Mouse (Mus musculus): ENCODE measurements around the gene Aff2. TPM values are rescaled to one million over a fixed set of nuclear protein-coding genes. Genes with fewer than 3 reads are reported as not detected.

The Aff2 gene
- polyA plus RNA-seq, 1 experiment from 2014 or later, result 16.0 TPM

DNA sequence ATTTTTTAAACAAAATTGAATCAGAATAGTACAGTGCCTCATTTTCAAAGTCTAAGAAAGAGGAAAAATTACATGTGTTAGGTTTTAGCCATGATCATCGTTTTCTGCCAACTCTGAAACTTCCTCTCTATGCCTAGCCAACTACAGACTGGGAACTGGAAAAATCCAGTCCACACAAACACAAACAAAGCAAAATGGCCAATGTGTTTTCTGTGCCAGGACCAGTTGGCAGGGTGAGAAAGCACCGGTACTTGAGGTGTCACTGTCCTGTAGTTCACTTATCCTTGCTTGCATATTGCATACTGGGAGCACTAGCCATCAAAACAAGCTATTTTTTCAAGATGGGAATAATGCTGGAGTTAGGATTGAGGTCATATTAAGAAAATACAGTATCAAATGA lies 100.8 kb downstream of the Aff2 start:
- Histone ChIP-seq H3K4me3 (replicated peaks) (no peak overlapping the region), H3K27me3 (no peaks in the 10 kb centered on the region), H3K27ac (no peak overlapping the region), H3K4me1 (replicated peaks) (no peaks in the 10 kb centered on the region), H3K9me3 (no peaks in the 10 kb centered on the region), H3K36me3 (no peaks in the 10 kb centered on the region), H3K4me2 (replicated peaks) (no peak overlapping the region), H3K9ac (replicated peaks) (no peak overlapping the region)
- WGBS, result 82% methylated on average over 2 of the region's 2 CpGs
- ATAC-seq, result no peak

DNA sequence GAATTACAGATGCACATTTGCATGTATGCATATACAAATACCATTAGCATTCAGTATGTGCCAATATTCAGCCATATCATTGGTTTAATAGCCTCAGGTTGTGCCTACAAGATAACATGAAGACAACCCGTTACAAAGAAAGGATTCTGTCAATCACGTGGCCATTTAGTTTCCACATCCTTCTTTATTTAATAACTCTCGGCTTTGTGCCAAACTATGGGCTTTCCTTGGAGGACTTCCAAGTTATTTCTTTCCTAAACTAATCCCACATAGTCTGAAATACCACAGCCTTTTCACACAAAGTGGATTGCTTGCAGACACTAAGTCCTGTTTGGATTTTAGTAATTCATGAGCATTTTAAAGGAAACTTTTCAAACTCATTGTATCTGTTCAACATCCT lies 142.0 kb downstream of the Aff2 start:
- no peak overlapping the region for H3K27ac ChIP-seq
- 70% methylated on average over 3 of the region's 3 CpGs for WGBS
- H3K27me3 ChIP-seq, result no peaks in the 10 kb centered on the region
- no peak overlapping the region for H3K9ac ChIP-seq (replicated peaks)
- H3K36me3 ChIP-seq, result no peaks in the 10 kb centered on the region
- no peaks in the 10 kb centered on the region for H3K9me3 ChIP-seq
- no peak overlapping the region for H3K4me2 ChIP-seq (replicated peaks)
- no peak for ATAC-seq
- H3K4me3 ChIP-seq (replicated peaks), result no peak overlapping the region
- H3K4me1 ChIP-seq (replicated peaks), result no peaks in the 10 kb centered on the region

DNA sequence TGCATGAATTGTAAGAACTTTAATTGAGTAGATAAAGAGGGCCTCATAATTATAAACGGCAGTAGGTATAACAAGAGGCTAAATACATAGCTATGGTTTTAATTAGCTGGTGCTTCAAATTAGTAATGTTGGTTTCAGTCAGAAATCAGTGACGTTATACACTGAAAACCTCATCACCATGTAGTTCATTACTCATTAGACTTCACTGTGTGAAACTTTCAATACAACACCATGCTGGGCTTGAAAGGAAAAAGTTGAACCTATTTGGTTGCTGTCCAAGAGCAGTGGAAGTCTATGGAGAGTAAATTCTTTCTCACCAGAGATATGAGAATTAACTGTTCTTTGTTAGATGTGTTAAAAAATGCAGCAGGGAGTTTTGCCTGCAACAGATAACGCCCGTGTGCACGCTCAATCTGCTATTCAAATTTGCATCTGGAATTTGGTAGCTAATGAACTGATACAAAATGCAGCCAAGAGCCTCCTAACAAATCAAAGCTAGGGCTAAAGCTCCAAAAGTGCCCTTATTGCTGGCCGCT lies 158.0 kb downstream of the Aff2 start:
- Histone ChIP-seq H3K9me3 (no peaks in the 10 kb centered on the region), H3K27ac (no peak overlapping the region), H3K27me3 (no peaks in the 10 kb centered on the region), H3K36me3 (no peaks in the 10 kb centered on the region), H3K4me3 (replicated peaks) (no peak overlapping the region), H3K4me1 (replicated peaks) (no peaks in the 10 kb centered on the region), H3K4me2 (replicated peaks) (no peak overlapping the region), H3K9ac (replicated peaks) (no peak overlapping the region)
- 64% methylated on average over 6 of the region's 6 CpGs for WGBS
- ATAC-seq, result no peak

DNA sequence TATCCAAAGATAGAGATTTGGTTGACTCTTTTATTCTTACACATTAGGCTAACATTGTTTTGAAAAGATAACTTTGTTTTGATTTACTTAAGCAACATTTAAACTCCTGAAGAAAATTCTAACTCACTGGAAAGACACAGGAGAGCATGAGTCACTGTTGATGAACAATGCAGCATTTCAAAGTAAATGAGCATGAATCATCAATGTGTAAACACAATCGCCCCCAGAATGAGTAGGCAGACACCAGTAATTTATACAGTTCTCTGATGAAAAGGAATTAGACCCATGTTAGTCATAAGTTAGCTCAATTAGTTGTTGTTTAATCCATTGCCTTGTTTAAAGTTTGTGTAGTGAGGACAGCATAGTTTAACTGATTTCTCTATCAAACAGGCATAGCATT lies 180.7 kb downstream of the Aff2 start:
- Histone ChIP-seq H3K4me3 (replicated peaks) (no peak overlapping the region), H3K4me1 (replicated peaks) (no peaks in the 10 kb centered on the region), H3K27me3 (no peaks in the 10 kb centered on the region), H3K9me3 (no peaks in the 10 kb centered on the region), H3K27ac (no peak overlapping the region), H3K36me3 (no peaks in the 10 kb centered on the region), H3K9ac (replicated peaks) (no peak overlapping the region), H3K4me2 (replicated peaks) (no peak overlapping the region)
- WGBS, result 68% methylated on average over 1 of the region's 1 CpGs
- ATAC-seq, result no peak

DNA sequence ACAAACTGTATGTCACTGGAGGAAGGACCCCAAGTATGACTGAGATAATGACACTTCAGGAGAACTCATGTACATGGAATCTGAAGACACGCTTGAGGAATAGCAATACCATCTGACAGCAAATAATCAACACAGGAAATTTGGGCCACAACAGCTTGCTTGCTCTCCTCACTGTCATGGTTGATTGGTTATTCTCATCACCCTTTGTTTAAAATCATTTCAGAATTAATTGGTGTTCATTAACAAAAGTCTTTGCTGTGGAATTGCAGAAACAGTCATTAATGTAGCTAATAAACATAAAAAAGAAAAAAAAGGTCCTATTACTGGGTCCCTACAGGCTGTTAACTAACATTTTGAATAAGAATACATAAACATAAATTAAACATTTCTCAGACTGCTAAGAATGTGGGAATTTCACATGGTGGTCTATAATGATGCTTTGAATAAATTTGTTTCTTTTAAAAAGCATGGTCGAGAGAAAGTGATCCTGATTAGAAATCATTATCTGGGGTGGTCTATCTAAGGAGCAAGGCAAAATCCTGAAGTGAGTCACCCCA lies 219.9 kb downstream of the Aff2 start:
- no peaks in the 10 kb centered on the region for H3K36me3 ChIP-seq
- no peak for ATAC-seq

DNA sequence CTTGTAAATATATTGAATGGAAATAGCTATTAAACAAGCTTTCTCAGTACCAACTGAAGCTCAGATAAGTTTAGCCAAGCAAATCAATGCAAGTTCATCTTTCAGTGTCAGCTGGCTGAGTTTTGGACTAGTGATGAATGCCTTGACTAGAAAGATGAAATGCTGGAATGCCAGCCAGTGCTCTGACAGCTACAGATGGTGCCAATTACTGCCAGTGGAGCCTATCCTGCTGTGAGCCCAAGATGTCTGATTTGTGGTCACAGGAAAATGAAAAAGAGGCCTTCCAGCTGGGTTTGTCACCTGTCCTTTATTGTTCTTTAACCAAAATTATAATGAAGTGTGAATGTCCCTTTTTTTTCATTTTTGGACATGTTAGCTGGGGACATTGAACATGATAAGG lies 248.7 kb downstream of the Aff2 start:
- Histone ChIP-seq H3K27me3 (no peaks in the 10 kb centered on the region), H3K9ac (replicated peaks) (no peak overlapping the region), H3K27ac (no peak overlapping the region), H3K36me3 (no peaks in the 10 kb centered on the region), H3K4me3 (replicated peaks) (no peak overlapping the region), H3K9me3 (no peaks in the 10 kb centered on the region), H3K4me2 (replicated peaks) (no peak overlapping the region), H3K4me1 (replicated peaks) (no peaks in the 10 kb centered on the region)
- ATAC-seq, result no peak

More for the DNA sequence above, 219.9 kb downstream of the Aff2 start:
- no peak overlapping the region for H3K9ac ChIP-seq (replicated peaks)
- 84% methylated on average over 2 of the region's 2 CpGs for WGBS
- no peak overlapping the region for H3K4me3 ChIP-seq (replicated peaks)
- H3K27me3 ChIP-seq, result no peaks in the 10 kb centered on the region
- H3K27ac ChIP-seq, result no peak overlapping the region
- no peaks in the 10 kb centered on the region for H3K9me3 ChIP-seq
- H3K4me2 ChIP-seq (replicated peaks), result no peak overlapping the region
- H3K4me1 ChIP-seq (replicated peaks), result no peaks in the 10 kb centered on the region

DNA sequence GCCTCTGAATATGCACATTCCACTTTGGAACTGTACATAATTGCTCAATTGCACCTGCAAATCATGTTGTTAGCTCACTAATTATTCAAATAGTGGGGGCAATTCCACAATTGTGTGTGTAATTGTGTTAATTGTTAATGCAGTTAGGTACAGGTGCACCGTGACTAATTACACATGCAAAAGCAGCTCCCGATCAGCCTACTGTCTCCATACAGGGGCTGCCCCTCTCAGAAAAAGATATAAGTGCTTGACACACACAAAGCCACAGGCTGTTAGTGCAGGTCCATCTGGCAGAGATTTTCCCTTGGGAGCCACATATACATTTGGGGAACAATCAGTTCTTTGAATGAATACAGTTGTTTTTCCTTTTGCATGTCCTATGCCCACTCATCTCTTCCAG lies 302.9 kb downstream of the Aff2 start:
- WGBS, result 60% methylated on average over 2 of the region's 2 CpGs
- Histone ChIP-seq H3K27me3 (no peaks in the 10 kb centered on the region), H3K27ac (no peak overlapping the region), H3K9ac (replicated peaks) (no peak overlapping the region), H3K4me2 (replicated peaks) (no peak overlapping the region), H3K4me1 (replicated peaks) (no peaks in the 10 kb centered on the region), H3K9me3 (no peaks in the 10 kb centered on the region), H3K36me3 (no peaks in the 10 kb centered on the region), H3K4me3 (replicated peaks) (no peak overlapping the region)
- ATAC-seq, result no peak

DNA sequence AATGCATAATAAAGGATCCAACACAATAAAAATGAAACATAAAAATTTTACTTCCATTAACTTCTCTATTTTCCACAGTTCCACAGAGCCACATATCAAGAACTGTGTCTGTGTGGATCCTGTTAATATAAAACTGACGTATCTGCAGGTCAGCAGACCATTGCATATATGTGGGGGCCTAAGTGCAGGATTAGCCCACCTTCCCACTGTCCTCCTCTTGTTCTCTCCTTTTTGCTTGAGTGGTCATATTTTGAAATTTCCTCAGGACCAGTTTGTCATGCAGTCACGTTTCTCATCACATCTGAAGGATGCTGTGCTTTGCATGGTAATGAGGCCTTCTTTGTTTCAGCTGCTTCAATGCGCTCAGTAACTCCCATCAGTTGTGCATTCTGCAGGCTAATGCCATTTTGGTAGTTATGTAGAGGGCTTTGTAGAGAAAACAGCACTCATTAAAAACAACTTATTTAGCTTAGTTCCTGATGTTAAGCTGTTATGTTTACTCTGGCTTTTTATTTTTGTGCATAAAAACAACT lies 306.1 kb downstream of the Aff2 start:
- Histone ChIP-seq H3K4me3 (replicated peaks) (no peak overlapping the region), H3K9me3 (no peaks in the 10 kb centered on the region), H3K36me3 (no peaks in the 10 kb centered on the region), H3K9ac (replicated peaks) (no peak overlapping the region), H3K27ac (0 out of 2 replicates have a peak overlapping the region, but pooled peaks have one; percentile 35), H3K4me2 (replicated peaks) (no peak overlapping the region), H3K4me1 (replicated peaks) (no peaks in the 10 kb centered on the region), H3K27me3 (no peaks in the 10 kb centered on the region)
- 33% methylated on average over 3 of the region's 3 CpGs for WGBS
- peak; percentile 77 for ATAC-seq

DNA sequence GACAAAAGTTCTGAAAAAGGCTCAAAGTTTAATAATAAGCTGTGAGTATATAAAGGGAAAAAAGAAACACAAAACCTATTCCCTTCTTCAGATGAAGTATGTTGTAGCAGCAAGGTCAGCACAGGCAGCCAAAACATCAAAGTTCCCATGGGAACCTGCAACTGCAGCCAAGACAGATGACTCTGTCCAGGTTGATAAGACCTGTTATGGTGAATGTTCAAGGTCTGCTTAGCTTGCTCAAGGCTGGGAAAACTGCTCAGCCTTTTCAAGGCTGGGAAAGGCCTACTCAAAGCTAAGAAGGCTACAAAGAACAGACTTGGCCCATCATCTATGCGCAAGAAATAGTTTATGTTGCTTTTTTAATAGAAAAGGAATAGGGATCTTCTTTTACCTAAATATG lies 315.6 kb downstream of the Aff2 start:
- WGBS, result 96% methylated on average over 1 of the region's 1 CpGs
- no peaks in the 10 kb centered on the region for H3K4me1 ChIP-seq (replicated peaks)
- H3K36me3 ChIP-seq, result no peaks in the 10 kb centered on the region
- no peaks in the 10 kb centered on the region for H3K27me3 ChIP-seq
- no peak overlapping the region for H3K27ac ChIP-seq
- H3K9me3 ChIP-seq, result no peaks in the 10 kb centered on the region
- no peak overlapping the region for H3K4me2 ChIP-seq (replicated peaks)
- no peak overlapping the region for H3K4me3 ChIP-seq (replicated peaks)
- no peak for ATAC-seq
- no peak overlapping the region for H3K9ac ChIP-seq (replicated peaks)

DNA sequence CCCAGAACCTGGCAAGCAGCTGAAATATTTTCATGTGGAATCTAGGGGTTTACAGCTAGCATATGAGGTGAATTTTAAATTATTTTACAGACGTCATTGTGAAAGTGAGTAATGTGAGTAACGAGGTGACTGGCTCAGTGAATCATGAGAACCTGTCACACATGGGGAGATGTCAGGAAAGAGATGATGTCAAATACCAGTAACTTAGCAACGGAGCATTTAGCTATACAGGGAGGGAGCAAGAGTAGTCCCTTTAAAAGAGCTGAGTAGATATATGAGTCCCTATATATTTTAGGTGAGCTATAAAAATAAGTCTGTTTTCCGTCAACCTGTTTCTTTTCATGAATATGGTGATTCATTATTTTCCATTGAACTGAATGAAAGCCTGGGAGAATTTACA lies 338.7 kb downstream of the Aff2 start:
- Histone ChIP-seq H3K4me3 (replicated peaks) (no peak overlapping the region), H3K4me1 (replicated peaks) (no peaks in the 10 kb centered on the region), H3K27me3 (no peaks in the 10 kb centered on the region), H3K4me2 (replicated peaks) (no peak overlapping the region), H3K27ac (no peak overlapping the region), H3K36me3 (no peaks in the 10 kb centered on the region), H3K9ac (replicated peaks) (no peak overlapping the region), H3K9me3 (no peaks in the 10 kb centered on the region)
- WGBS, result 63% methylated on average over 4 of the region's 4 CpGs
- ATAC-seq, result no peak

DNA sequence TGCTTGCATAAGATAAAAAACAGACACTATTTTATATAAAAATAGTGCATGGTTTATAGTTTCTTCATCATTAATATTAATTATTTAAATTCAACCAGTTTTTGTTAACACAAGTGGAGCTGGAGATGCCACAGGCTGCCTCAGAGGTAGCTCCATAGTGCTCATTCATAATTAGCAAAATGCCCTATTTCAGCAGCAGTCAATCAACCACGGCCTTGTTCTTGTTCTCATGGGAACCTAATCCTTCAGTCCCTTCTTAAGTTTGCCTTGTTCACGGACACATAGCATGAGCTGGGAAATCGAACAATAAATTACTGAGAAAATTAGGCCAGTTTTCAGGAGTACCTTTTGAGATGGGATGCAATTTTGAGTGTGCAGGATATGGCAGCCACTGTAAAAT lies 378.9 kb downstream of the Aff2 start:
- no peak for ATAC-seq
- Histone ChIP-seq H3K36me3 (no peaks in the 10 kb centered on the region), H3K4me3 (replicated peaks) (no peak overlapping the region), H3K9me3 (no peaks in the 10 kb centered on the region), H3K4me2 (replicated peaks) (no peak overlapping the region), H3K9ac (replicated peaks) (no peak overlapping the region), H3K4me1 (replicated peaks) (no peaks in the 10 kb centered on the region), H3K27ac (no peak overlapping the region), H3K27me3 (no peaks in the 10 kb centered on the region)
- WGBS, result 26% methylated on average over 3 of the region's 3 CpGs

DNA sequence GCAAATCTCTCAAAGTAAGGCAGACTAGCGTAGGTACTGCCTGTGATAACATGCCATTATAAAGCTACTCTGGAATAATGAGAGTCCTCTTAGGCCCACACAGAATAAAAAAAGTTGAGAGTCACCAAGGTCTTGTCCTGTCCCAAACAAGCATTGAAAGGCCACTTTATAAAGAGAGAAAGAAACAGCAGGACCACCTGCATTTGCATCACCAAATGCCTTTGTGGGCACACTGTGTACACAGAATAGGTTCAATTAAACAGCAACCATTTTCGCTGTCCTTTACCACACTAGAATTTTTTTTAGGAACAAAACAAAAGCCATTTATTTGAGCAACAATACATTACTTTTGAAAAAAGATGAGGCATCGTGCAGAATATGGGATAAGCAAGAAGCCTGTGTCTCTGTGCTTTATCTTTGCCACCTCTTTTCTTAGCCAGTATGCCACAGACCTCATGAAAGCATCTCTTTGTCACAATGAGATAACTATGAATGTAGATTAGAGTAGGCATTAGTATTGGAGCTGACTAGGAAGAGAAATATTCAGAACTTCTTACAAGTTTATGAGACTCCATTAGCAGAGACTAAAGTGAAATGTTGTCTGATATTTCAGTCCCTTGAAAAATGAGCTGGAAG lies 385.0 kb downstream of the Aff2 start:
- no peak for ATAC-seq
- no peaks in the 10 kb centered on the region for H3K36me3 ChIP-seq
- no peak overlapping the region for H3K4me2 ChIP-seq (replicated peaks)
- H3K4me3 ChIP-seq (replicated peaks), result no peak overlapping the region
- no peak overlapping the region for H3K27ac ChIP-seq
- 29% methylated on average over 3 of the region's 3 CpGs for WGBS
- H3K27me3 ChIP-seq, result no peaks in the 10 kb centered on the region
- H3K9ac ChIP-seq (replicated peaks), result no peak overlapping the region
- no peaks in the 10 kb centered on the region for H3K9me3 ChIP-seq
- H3K4me1 ChIP-seq (replicated peaks), result no peaks in the 10 kb centered on the region
